Mouse (Mus musculus): ENCODE measurements at regions not wholly inside any gene's neighbourhood (a gene's known extent, or its start where the extent isn't known, plus 50 kb on each side); places are given as distances from the start of the nearest gene placed in this dataset.

DNA sequence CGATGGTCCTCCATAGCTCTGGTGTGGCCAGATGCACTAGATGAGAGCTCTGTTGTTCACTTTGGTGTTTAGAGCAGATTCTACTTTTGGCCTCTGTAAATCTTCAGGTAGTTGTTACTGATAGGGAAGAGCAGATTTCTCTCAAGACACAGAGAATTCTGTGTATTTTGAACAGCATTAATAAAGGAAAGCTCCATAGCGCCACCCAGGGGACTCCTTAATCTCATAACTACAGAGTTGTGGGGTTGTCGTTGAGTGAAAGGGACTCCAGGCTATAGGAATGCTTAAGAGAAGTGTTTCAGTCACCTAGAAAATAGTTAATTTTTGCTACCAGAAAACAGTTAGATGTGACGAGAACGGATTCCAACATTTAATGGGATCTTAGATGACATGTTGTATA lies 236.0 kb upstream of the Nox3 start:
- TF ChIP-seq CTCF (conservative IDR thresholded peaks at IDR 0.05 in 1 of 2, IDR thresholded peaks at IDR 0.05 in 1 of 2; ENCODE audit: low read depth in 2 of 2, low read length in 2 of 2): peak in 1 of 2 experiments; percentile 50; a peak in 2 of 4 replicates
- TF ChIP-seq IRF4 (IDR thresholded peaks at IDR 0.05; ENCODE audit: low read depth, low read length): no peak
- no peak for TF ChIP-seq ZMIZ1 (IDR thresholded peaks at IDR 0.05; ENCODE audit: low read depth, low read length)
- TF ChIP-seq POLR2AphosphoS2 (IDR thresholded peaks at IDR 0.05; ENCODE audit: low read depth, low read length): no peak
- TF ChIP-seq MXI1 (IDR thresholded peaks at IDR 0.05; ENCODE audit: low read depth, low read length): no peak
- TF ChIP-seq POLR2A (IDR thresholded peaks at IDR 0.05; ENCODE audit: low read depth, low read length): no peak
- no peak for TF ChIP-seq USF1 (IDR thresholded peaks at IDR 0.05; ENCODE audit: low read depth, low read length)

Measured in CH12.LX (cell line).